1 mouse cellular context compared by ENCODE assay signal in genomic region chr10:115251088-115251934, GRCm38 (mm10).
TF ChIP-seq lines count a peak whose summit lies in the region.

Tbc1d15 (minus strand) TSS chr10:115251467.

TF ChIP-seq in MEL, 35 proteins besides CTCF, POLR2A, EP300 and RAD21 (continued from another document):
- peak; percentile 58; the same call in 1 of the 2 replicates for TF ChIP-seq MYC (IDR thresholded peaks at IDR 0.05; ENCODE audit: low read depth, low read length)
- TF ChIP-seq ZKSCAN1 (IDR thresholded peaks at IDR 0.05; ENCODE audit: low read depth, low read length) = no peak
- no peak for TF ChIP-seq SMC3 (IDR thresholded peaks at IDR 0.05; ENCODE audit: low read depth, low read length)
- no peak for TF ChIP-seq TCF12 (IDR thresholded peaks at IDR 0.05; ENCODE audit: low read depth, low read length)
- TF ChIP-seq BHLHE40 (IDR thresholded peaks at IDR 0.05; ENCODE audit: borderline replicate concordance, low read depth, low read length) = peak; percentile 99
